Mouse (Mus musculus) neural tube, embryonic 14.5 days (tissue): ENCODE data around the gene C1qtnf6. TPM values are rescaled to one million over a fixed set of nuclear protein-coding genes. Genes with fewer than 3 reads are reported as not detected.

ENCODE experiments used
- ATAC-seq: fragments of 200-750 bp; cut with Nextera tagmentation; 2 replicates; pipeline ENCODE4 v1.8.0; 2017; ENCODE audit warnings: low read depth, mild to moderate bottlenecking, moderate TSS enrichment, moderate library complexity
- H3K27ac ChIP-seq: fragments of 300-500 bp; sonication (generic); 2 replicates; pipeline ENCODE4 v1.5.1; 2014; ENCODE audit warnings: low read depth, mild to moderate bottlenecking, control low read depth, low read length, moderate library complexity, mixed read lengths
- H3K27me3 ChIP-seq: fragments of 300-500 bp; sonication (generic); 2 replicates; pipeline ENCODE4 v1.6.1; 2014; ENCODE audit warnings: low read length; ENCODE audit not compliant: control insufficient read depth, insufficient read depth
- H3K36me3 ChIP-seq: fragments of 300-500 bp; sonication (generic); 2 replicates; pipeline ENCODE4 v1.6.1; 2014; ENCODE audit warnings: low read length, mixed read lengths; ENCODE audit not compliant: control insufficient read depth, insufficient read depth
- H3K4me1 ChIP-seq: fragments of 300-500 bp; sonication (generic); 2 replicates; pipeline ENCODE4 v1.6.1; 2014; ENCODE audit warnings: low read length; ENCODE audit not compliant: control insufficient read depth, insufficient read depth
- H3K4me2 ChIP-seq: fragments of 300-500 bp; sonication (generic); 2 replicates; pipeline ENCODE4 v1.6.1; 2014; ENCODE audit warnings: mild to moderate bottlenecking, low read depth, low read length, control low read depth
- H3K4me3 ChIP-seq: fragments of 300-500 bp; sonication (generic); 2 replicates; pipeline ENCODE4 v1.5.1; 2014; ENCODE audit warnings: low read depth, low read length, control low read depth, mixed read lengths
- H3K9ac ChIP-seq: fragments of 300-500 bp; sonication (generic); replicated peaks from 2 replicates; pipeline ENCODE4 v1.6.1; 2014; ENCODE audit warnings: low read depth, mild to moderate bottlenecking, control low read depth, low read length, mixed read lengths
- H3K9me3 ChIP-seq: fragments of 300-500 bp; sonication (generic); 2 replicates; pipeline ENCODE4 v1.6.1; 2016; ENCODE audit warnings: low read length; ENCODE audit not compliant: control insufficient read depth
- WGBS: fragments of 180-500 bp; shearing (Covaris S2); extraction: QIAGEN DNeasy Blood & Tissue Kit; methylation state at CpG from one replicate; pipeline ENCODE4 v1.1.7; 2014; 5-methylcytosine and 5-hydroxymethylcytosine counted together
- polyA plus RNA-seq: library from polyadenylated mRNA; unstranded; fragments of >200 nt; fragmentation: Nextera tagmentation; extraction: Ambion mirVana; gene quantifications from 2 replicates; pipeline ENCODE4 v1.2.1, GENCODE M21; 2014

C1qtnf6 gene
- polyA plus RNA-seq, 1 experiment from 2014 or later = 6.0 TPM

DNA sequence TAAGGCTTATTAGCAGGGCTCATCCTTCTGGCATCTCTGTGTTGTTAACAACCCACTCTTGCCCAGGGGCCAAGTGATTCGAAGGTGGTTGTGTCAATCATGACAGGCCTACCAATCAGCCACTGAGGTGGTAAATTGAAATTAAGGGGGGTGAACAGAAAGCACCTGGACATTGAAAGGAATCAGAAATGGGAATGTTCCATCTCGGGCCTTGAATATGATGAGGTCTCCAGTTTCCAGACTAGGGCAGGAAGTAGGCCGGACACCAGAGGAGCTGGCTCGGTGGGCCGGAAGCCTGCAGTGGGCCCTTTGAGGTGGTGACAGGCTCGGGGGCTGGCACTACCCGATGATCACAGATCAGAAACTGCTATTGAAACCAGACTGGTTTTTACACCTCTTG is 3.2 kb downstream of the C1qtnf6 start:
- no peak overlapping the region for H3K4me3 ChIP-seq
- no peak overlapping the region for H3K9ac ChIP-seq
- no peaks in the 10 kb centered on the region for H3K27me3 ChIP-seq
- no peaks in the 10 kb centered on the region for H3K9me3 ChIP-seq
- ATAC-seq = no peak
- no peak overlapping the region for H3K27ac ChIP-seq
- H3K4me1 ChIP-seq = peaks cover 16% of the 10 kb centered on the region; the same call in 1 of the 2 replicates
- whole genome bisulfite sequencing = 91% methylated on average over 7 of the region's 7 CpGs
- H3K36me3 ChIP-seq = no peaks in the 10 kb centered on the region
- H3K4me2 ChIP-seq = no peak overlapping the region

DNA sequence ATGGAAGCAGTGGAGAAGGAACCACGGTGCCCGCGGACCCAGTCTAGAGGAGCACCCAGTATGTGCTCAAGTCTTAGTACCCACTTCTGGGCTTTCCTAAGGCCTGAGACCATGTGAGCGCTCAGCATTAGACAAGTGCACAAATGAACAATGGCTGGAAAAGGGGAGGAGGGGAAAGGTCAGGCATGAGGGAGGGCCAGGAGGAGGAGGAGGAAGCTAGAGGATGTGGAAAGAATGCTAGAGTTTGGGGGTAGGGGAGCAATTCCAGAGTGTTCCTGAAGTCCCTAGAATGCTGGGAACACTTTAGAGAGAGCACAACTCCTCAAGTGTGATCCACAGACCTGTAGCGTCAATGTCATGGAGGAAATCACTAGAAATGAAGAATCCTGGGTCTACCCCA is 7.1 kb downstream of the C1qtnf6 start:
- no peak overlapping the region for H3K4me3 ChIP-seq
- WGBS = 81% methylated on average over 5 of the region's 5 CpGs
- H3K27me3 ChIP-seq = no peaks in the 10 kb centered on the region
- no peak overlapping the region for H3K27ac ChIP-seq
- H3K4me1 ChIP-seq = 0 out of 2 replicates have a peak, but pooled peaks cover under 1% of the 10 kb centered on the region
- H3K9me3 ChIP-seq = no peaks in the 10 kb centered on the region
- no peak for ATAC-seq
- no peak overlapping the region for H3K9ac ChIP-seq
- H3K36me3 ChIP-seq = no peaks in the 10 kb centered on the region
- no peak overlapping the region for H3K4me2 ChIP-seq

DNA sequence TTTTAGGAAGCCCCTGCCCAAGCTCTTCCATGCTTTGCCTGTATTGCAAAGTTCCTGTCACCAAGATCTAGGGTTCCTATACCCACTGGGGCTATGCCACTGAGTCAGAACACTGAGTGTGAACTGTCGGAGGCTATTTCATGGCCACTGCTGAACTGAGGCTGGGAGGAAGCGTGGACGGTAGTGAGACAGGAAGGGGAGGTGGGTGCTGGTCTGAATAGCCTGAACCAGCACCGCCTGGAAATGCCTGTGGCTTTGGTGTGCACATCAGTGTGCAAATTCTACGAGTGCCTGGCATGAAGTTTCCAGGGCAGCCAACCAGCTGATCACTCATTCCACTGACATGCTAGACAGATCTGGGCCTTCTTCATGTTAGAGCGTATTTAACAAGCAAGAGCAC is 9.3 kb downstream of the C1qtnf6 start:
- H3K4me1 ChIP-seq = no peaks in the 10 kb centered on the region
- H3K4me3 ChIP-seq = no peak overlapping the region
- no peaks in the 10 kb centered on the region for H3K27me3 ChIP-seq
- H3K36me3 ChIP-seq = no peaks in the 10 kb centered on the region
- no peaks in the 10 kb centered on the region for H3K9me3 ChIP-seq
- no peak overlapping the region for H3K9ac ChIP-seq
- H3K27ac ChIP-seq = no peak overlapping the region
- 76% methylated on average over 6 of the region's 6 CpGs for WGBS
- H3K4me2 ChIP-seq = no peak overlapping the region
- ATAC-seq = no peak

DNA sequence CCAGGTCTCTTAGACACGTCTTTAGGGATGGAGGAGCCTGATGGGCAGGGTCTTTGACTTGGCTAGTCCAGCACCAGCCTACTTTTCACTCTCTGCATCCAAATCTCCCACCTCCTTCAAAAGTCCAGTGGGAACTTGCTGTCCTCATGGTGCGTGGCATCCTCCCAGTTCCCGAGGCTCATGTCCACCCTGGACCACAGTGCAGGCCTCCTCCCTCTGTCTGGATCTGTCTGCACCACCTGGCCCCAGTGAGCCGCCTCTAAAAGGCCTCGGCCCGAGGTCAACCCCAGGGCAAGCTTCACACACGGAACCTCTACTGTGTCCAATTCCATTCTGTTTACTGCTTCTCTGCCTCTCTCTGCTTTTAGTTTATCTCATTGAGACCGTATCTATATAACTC is 9.9 kb downstream of the C1qtnf6 start:
- no peak for ATAC-seq
- Histone ChIP-seq H3K9me3 (no peaks in the 10 kb centered on the region), H3K36me3 (no peaks in the 10 kb centered on the region), H3K9ac (no peak overlapping the region), H3K4me2 (no peak overlapping the region), H3K27ac (no peak overlapping the region), H3K4me3 (no peak overlapping the region), H3K27me3 (no peaks in the 10 kb centered on the region), H3K4me1 (no peaks in the 10 kb centered on the region)
- WGBS = 73% methylated on average over 8 of the region's 8 CpGs

DNA sequence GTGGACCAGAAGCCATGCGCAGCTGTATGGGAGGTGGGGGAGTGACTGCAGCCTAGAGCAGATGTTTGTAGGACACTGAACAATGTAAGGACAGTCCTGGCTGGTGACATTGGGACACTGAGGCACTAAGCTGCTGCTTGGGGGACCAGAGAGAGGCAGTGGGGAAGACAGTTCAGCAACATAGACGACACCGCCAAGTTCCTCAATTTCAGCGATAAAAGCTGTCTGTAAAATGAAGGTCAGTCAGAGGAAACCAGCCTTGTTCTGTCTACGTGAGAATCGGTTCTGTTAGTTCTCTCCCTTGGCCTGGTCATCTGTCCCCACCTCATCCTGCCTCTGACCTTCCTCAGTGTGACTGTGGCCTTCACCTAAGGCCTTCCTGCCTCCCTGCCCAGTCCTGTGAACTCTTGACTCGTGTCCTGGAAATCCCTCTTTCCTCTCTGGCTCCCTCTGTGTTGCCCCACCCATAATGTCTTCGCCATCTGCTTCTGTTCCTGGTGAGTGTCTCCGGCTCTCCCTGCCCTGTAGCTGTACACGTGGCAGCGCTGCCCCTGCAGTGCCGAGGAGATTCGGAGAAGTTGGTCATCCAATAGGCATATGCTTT is 11.0 kb downstream of the C1qtnf6 start:
- Histone ChIP-seq H3K9ac (no peak overlapping the region), H3K4me2 (no peak overlapping the region), H3K27me3 (no peaks in the 10 kb centered on the region), H3K4me1 (no peaks in the 10 kb centered on the region), H3K4me3 (no peak overlapping the region), H3K9me3 (no peaks in the 10 kb centered on the region), H3K36me3 (no peaks in the 10 kb centered on the region), H3K27ac (no peak overlapping the region)
- 74% methylated on average over 13 of the region's 13 CpGs for WGBS
- ATAC-seq = no peak

- ATAC-seq = no peak
- no peaks in the 10 kb centered on the region for H3K27me3 ChIP-seq
- WGBS = 70% methylated on average over 7 of the region's 7 CpGs
These were observed 13.0 kb downstream of the C1qtnf6 start for GRCm38 (mm10) chr15:78518221-78518620.

DNA sequence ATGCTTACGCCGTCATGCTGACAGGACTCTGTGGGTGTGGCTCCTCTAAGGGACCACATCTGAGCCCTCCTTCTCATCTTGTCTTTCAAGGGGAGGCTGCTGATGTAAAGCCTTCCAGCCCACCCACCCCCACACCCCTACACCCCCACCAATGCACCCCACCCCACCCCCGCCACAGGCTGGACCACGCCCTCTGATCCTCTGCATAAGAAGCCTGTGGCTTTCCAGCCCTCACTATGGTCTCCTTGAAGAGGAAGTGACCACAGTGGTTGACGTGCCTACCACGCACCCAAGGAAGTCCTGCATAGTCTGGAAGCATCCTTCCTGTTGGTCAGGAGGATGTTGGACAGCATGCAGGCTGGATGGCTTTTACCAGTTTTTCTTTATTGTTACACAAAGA is 15.5 kb downstream of the C1qtnf6 start:
- no peak overlapping the region for H3K27ac ChIP-seq
- no peaks in the 10 kb centered on the region for H3K36me3 ChIP-seq
- H3K27me3 ChIP-seq = no peaks in the 10 kb centered on the region
- H3K4me2 ChIP-seq = no peak overlapping the region
- H3K9me3 ChIP-seq = no peaks in the 10 kb centered on the region
- ATAC-seq = no peak
- 90% methylated on average over 6 of the region's 6 CpGs for WGBS
- no peaks in the 10 kb centered on the region for H3K4me1 ChIP-seq
- H3K4me3 ChIP-seq = no peak overlapping the region
- no peak overlapping the region for H3K9ac ChIP-seq

More at GRCm38 (mm10) chr15:78518221-78518620, 13.0 kb downstream of the C1qtnf6 start:
- no peaks in the 10 kb centered on the region for H3K4me1 ChIP-seq
- H3K9ac ChIP-seq = no peak overlapping the region
- no peak overlapping the region for H3K4me3 ChIP-seq
- H3K9me3 ChIP-seq = no peaks in the 10 kb centered on the region
- H3K4me2 ChIP-seq = no peak overlapping the region
- H3K36me3 ChIP-seq = no peaks in the 10 kb centered on the region
- H3K27ac ChIP-seq = no peak overlapping the region

DNA sequence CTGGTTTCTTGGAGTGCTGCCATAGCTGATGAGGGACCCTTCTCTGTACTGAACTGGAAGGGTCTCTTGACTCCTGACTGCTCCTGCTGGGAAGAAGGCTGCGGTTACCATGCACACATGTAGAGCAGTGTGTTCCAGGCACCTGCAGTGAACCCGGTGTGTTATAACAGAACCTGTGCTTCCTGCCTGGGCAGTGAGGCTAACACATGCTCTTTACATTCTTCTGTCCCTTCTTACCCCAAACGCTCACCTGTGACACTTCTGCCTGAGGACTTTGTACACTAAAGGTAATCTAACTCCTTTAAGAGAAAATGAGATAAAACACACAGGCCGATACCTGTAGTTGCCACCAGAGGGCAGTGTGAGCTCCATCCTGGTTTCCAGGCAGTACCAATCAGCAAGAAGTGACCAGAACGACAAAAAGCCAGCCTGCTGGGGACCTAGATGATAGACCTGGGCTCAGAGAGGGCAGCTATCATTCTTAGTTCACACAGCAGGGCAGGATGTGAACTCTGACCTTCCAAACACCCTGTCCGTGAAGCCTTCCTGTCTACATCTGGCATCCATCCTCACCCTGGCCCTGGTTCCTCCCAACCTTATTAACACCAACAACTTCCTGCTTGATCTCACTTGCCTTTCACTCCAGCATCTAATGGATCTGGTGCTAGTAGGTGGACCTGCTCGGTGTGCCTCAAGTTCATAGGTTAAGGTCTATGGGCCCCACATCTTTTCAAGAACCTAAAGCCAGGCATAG is 16.6 kb downstream of the C1qtnf6 start:
- ATAC-seq = peak; percentile 46; the same call in 1 of the 2 replicates
- H3K9ac ChIP-seq = no peak overlapping the region

GRCm38 (mm10) chr15:78513019-78513418 is 18.2 kb downstream of the C1qtnf6 start:
- no peak for ATAC-seq
- Histone ChIP-seq H3K4me1 (no peaks in the 10 kb centered on the region), H3K36me3 (no peaks in the 10 kb centered on the region), H3K4me2 (no peak overlapping the region), H3K27me3 (no peaks in the 10 kb centered on the region), H3K4me3 (no peak overlapping the region), H3K9me3 (no peaks in the 10 kb centered on the region), H3K9ac (no peak overlapping the region), H3K27ac (no peak overlapping the region)
- 87% methylated on average over 14 of the region's 14 CpGs for WGBS

More for the DNA sequence above, 16.6 kb downstream of the C1qtnf6 start:
- H3K27ac ChIP-seq = no peak overlapping the region
- H3K4me3 ChIP-seq = no peak overlapping the region
- H3K4me1 ChIP-seq = no peaks in the 10 kb centered on the region
- no peaks in the 10 kb centered on the region for H3K9me3 ChIP-seq
- H3K4me2 ChIP-seq = no peak overlapping the region
- no peaks in the 10 kb centered on the region for H3K36me3 ChIP-seq
- WGBS = 36% methylated on average over 7 of the region's 7 CpGs
- H3K27me3 ChIP-seq = no peaks in the 10 kb centered on the region
